Mouse (Mus musculus) stomach, embryonic 14.5 days (tissue): ENCODE measurements around the gene Zscan22. TPM values are rescaled to one million over a fixed set of nuclear protein-coding genes. Genes with fewer than 3 reads are reported as not detected.

Experiments used
- ATAC-seq: fragments of 200-750 bp; cut with Nextera tagmentation; 2 replicates; pipeline ENCODE4 v1.8.0; 2017; ENCODE audit warnings: low read depth, moderate TSS enrichment; ENCODE audit not compliant: insufficient number of reproducible peaks, insufficient read depth, low FRiP score
- H3K27ac ChIP-seq: fragments of 300-500 bp; sonication (generic); 2 replicates; pipeline ENCODE4 v1.5.1; 2014; ENCODE audit warnings: mild to moderate bottlenecking, low read length, moderate library complexity, mixed read lengths
- H3K27me3 ChIP-seq: fragments of 300-500 bp; sonication (generic); 2 replicates; pipeline ENCODE4 v1.6.1; 2014; ENCODE audit warnings: low read length, control low read depth, mixed read lengths; ENCODE audit not compliant: control insufficient read depth, insufficient read depth
- H3K36me3 ChIP-seq: fragments of 300-500 bp; sonication (generic); 2 replicates; pipeline ENCODE4 v1.6.1; 2014; ENCODE audit warnings: mild to moderate bottlenecking, control low read depth, low read length, moderate library complexity, mixed read lengths; ENCODE audit not compliant: control insufficient read depth, insufficient read depth
- H3K4me1 ChIP-seq: fragments of 300-500 bp; sonication (generic); 2 replicates; pipeline ENCODE4 v1.6.1; 2014; ENCODE audit warnings: low read length, control low read depth, mixed read lengths; ENCODE audit not compliant: control insufficient read depth, insufficient read depth
- H3K4me2 ChIP-seq: fragments of 300-500 bp; sonication (generic); replicated peaks from 2 replicates; pipeline ENCODE4 v1.6.1; 2014; ENCODE audit warnings: low read depth, low read length, control low read depth
- H3K4me3 ChIP-seq: fragments of 300-500 bp; sonication (generic); 2 replicates; pipeline ENCODE4 v1.5.1; 2014; ENCODE audit warnings: low read depth, low read length, control low read depth
- H3K9ac ChIP-seq: fragments of 300-500 bp; sonication (generic); replicated peaks from 2 replicates; pipeline ENCODE4 v1.6.1; 2014; ENCODE audit warnings: low read depth, mild to moderate bottlenecking, control low read depth, low read length, moderate library complexity, mixed read lengths
- H3K9me3 ChIP-seq: fragments of 300-500 bp; sonication (generic); 2 replicates; pipeline ENCODE4 v1.6.1; 2016; ENCODE audit warnings: low read depth, low read length, control low read depth; ENCODE audit not compliant: control insufficient read depth
- WGBS: fragments of 180-500 bp; shearing (Covaris S2); extraction: QIAGEN DNeasy Blood & Tissue Kit; methylation state at CpG from one replicate; pipeline ENCODE4 v1.1.7; 2014; 5-methylcytosine and 5-hydroxymethylcytosine counted together
- polyA plus RNA-seq: library from polyadenylated mRNA; unstranded; fragments of >200 nt; fragmentation: Nextera tagmentation; extraction: Ambion mirVana; gene quantifications from 2 replicates; pipeline ENCODE4 v1.2.1, GENCODE M21; 2014

Gene Zscan22
- polyA plus RNA-seq, 1 experiment from 2014 or later, result 23.0 TPM

DNA sequence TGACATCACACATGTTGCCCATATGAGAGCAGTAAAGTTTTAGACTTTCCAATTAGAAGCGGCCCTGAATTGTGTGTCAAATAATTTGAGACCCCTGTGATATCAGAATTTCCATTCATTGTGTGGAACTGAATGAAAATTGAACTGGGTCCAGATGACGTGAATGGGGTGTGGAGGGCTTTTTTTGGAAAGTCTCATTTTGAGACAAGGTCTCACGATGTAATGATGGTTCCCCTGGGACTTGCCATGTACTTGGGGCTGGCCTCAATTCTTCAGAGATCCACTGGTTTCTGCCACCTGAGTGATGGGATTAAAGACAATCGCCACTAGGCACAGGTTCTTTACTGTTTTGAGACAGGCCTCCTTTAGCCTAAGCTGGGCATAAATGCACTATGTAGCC is 43.0 kb downstream of the Zscan22 start:
- Histone ChIP-seq H3K36me3 (no peaks in the 10 kb centered on the region), H3K27me3 (no peaks in the 10 kb centered on the region), H3K4me1 (no peaks in the 10 kb centered on the region), H3K9ac (no peak overlapping the region), H3K27ac (no peak overlapping the region), H3K4me2 (no peak overlapping the region), H3K4me3 (no peak overlapping the region), H3K9me3 (no peaks in the 10 kb centered on the region)
- ATAC-seq, result no peak
- 88% methylated on average over 4 of the region's 4 CpGs for WGBS

GRCm38 (mm10) chr7:12943488-12943887 is 45.9 kb downstream of the Zscan22 start:
- Histone ChIP-seq H3K36me3 (no peaks in the 10 kb centered on the region), H3K4me1 (no peaks in the 10 kb centered on the region), H3K27me3 (no peaks in the 10 kb centered on the region), H3K9ac (no peak overlapping the region), H3K4me3 (no peak overlapping the region), H3K9me3 (no peaks in the 10 kb centered on the region), H3K4me2 (no peak overlapping the region), H3K27ac (no peak overlapping the region)
- no peak for ATAC-seq

- Histone ChIP-seq H3K36me3 (no peaks in the 10 kb centered on the region), H3K9ac (peak overlapping the region; percentile 55), H3K27me3 (no peaks in the 10 kb centered on the region), H3K9me3 (no peaks in the 10 kb centered on the region), H3K4me3 (peak overlapping the region; percentile 35), H3K4me2 (peak overlapping the region; percentile 74), H3K27ac (peak overlapping the region; percentile 82), H3K4me1 (no peaks in the 10 kb centered on the region)
- peak; percentile 97 for ATAC-seq
- WGBS, result 10% methylated on average over 35 of the region's 35 CpGs
Observed at GRCm38 (mm10) chr7:12949032-12949871, 51.6 kb downstream of the Zscan22 start.

DNA sequence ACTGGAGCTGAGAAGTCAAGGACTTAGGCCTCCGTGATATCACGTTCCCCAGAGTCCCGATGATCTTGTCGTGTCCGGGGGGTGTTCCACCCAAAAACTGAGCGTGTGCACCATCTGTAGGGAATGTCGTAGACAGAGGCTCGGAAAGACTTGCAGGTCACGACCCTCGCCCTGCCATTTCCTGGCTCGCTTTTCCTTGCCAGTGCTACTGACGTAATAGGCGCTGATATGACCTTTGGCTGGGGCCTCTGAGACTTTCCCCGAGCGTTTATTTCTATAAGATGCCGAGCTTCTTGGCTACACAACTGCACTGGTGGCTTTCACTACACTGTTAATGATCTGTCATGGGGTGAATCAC is 52.2 kb downstream of the Zscan22 start:
- H3K4me2 ChIP-seq, result peak overlapping the region; percentile 74
- peak; percentile 44 for ATAC-seq
- WGBS, result 3% methylated on average over 16 of the region's 16 CpGs

DNA sequence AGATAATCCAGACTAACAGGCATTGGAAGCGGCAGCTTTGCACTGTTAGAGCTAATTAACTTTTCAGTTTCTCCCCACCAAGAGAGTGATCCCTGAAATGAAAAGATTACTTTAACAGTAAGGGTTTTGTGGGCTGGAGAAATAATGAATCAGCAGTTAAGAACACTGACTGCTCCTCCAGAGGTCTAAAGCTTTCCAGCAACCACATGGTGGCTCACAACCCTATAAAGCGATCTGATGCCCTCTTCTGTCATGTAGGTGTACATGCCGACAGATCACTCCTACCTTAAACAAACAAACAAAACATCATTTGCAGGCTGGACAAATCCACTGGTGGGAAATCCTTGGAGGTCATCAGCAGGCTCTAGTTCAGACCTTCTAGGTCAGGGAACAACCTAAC is 57.3 kb downstream of the Zscan22 start:
- no peak overlapping the region for H3K4me3 ChIP-seq
- ATAC-seq, result no peak
- H3K27ac ChIP-seq, result no peak overlapping the region
- 47% methylated on average over 3 of the region's 3 CpGs for WGBS
- H3K9me3 ChIP-seq, result no peaks in the 10 kb centered on the region
- no peak overlapping the region for H3K9ac ChIP-seq
- H3K27me3 ChIP-seq, result no peaks in the 10 kb centered on the region
- H3K4me2 ChIP-seq, result no peak overlapping the region
- no peaks in the 10 kb centered on the region for H3K4me1 ChIP-seq
- no peaks in the 10 kb centered on the region for H3K36me3 ChIP-seq

More for the DNA sequence above, 52.2 kb downstream of the Zscan22 start:
- Histone ChIP-seq H3K4me3 (peak overlapping the region; percentile 35), H3K9me3 (no peaks in the 10 kb centered on the region), H3K9ac (peak overlapping the region; percentile 55), H3K36me3 (no peaks in the 10 kb centered on the region), H3K27me3 (no peaks in the 10 kb centered on the region), H3K4me1 (no peaks in the 10 kb centered on the region), H3K27ac (peak overlapping the region; percentile 80)

- no peaks in the 10 kb centered on the region for H3K36me3 ChIP-seq
- H3K4me2 ChIP-seq, result no peak overlapping the region
- no peak overlapping the region for H3K9ac ChIP-seq
- H3K27ac ChIP-seq, result no peak overlapping the region
- no peaks in the 10 kb centered on the region for H3K4me1 ChIP-seq
- H3K27me3 ChIP-seq, result no peaks in the 10 kb centered on the region
- no peak overlapping the region for H3K4me3 ChIP-seq
- H3K9me3 ChIP-seq, result no peaks in the 10 kb centered on the region
- no peak for ATAC-seq
- 69% methylated on average over 5 of the region's 5 CpGs for WGBS
Observed at GRCm38 (mm10) chr7:12957511-12957910, 59.9 kb downstream of the Zscan22 start.

Other genes starting within 250 kb of the Zscan22 start
- gene Vmn2r55, start 212.8 kb upstream of the Zscan22 start, polyA plus RNA-seq, result not detected in 2 replicates
- gene Vmn2r56, start 162.8 kb upstream of the Zscan22 start, polyA plus RNA-seq, result not detected in 2 replicates
- gene Zscan18, start 94.2 kb upstream of the Zscan22 start, polyA plus RNA-seq, result 8.2 and 10.5 TPM in 2 replicates
- gene Zfp329, start 79.0 kb upstream of the Zscan22 start, polyA plus RNA-seq, result 23.9 and 24.4 TPM in 2 replicates
- gene Zfp110, start 63.1 kb upstream of the Zscan22 start, polyA plus RNA-seq, result 29.9 and 35.7 TPM in 2 replicates
- gene Zfp128, start 16.6 kb upstream of the Zscan22 start, polyA plus RNA-seq, result 4.5 and 4.6 TPM in 2 replicates
- gene Rps5, start 24.5 kb downstream of the Zscan22 start, polyA plus RNA-seq, result 1,309 and 1,442 TPM in 2 replicates
- 0.97 and 1.4 TPM in 2 replicates for gene Rnf225, start 29.6 kb downstream of the Zscan22 start, polyA plus RNA-seq
- gene Zfp324, start 68.0 kb downstream of the Zscan22 start, polyA plus RNA-seq, result 9.4 and 9.7 TPM in 2 replicates
- gene Zfp446, start 80.0 kb downstream of the Zscan22 start, polyA plus RNA-seq, result 8.7 and 9.2 TPM in 2 replicates
- not detected in 2 replicates for gene Slc27a5, start 100.4 kb downstream of the Zscan22 start, polyA plus RNA-seq
- 386 and 397 TPM in 2 replicates for gene Trim28, start 101.3 kb downstream of the Zscan22 start, polyA plus RNA-seq
- 21.3 and 21.8 TPM in 2 replicates for gene Zbtb45, start 112.2 kb downstream of the Zscan22 start, polyA plus RNA-seq
- gene Chmp2a, start 137.0 kb downstream of the Zscan22 start, polyA plus RNA-seq, result 150 and 157 TPM in 2 replicates
- gene Ube2m, start 140.5 kb downstream of the Zscan22 start, polyA plus RNA-seq, result 56.6 and 59.6 TPM in 2 replicates
- gene Mzf1, start 156.9 kb downstream of the Zscan22 start, polyA plus RNA-seq, result 3.1 and 3.4 TPM in 2 replicates
- gene Vmn1r85, start 197.4 kb downstream of the Zscan22 start, polyA plus RNA-seq, result not detected in 2 replicates
- gene Vmn1r86, start 222.1 kb downstream of the Zscan22 start, polyA plus RNA-seq, result not detected in 2 replicates
- not detected in 2 replicates for gene Vmn1r87, start 242.3 kb downstream of the Zscan22 start, polyA plus RNA-seq